Mouse (Mus musculus) gastrocnemius, postnatal 25 days (tissue): Measurements from ENCODE around the gene Stard7. TPM values are rescaled to one million over a fixed set of nuclear protein-coding genes. Genes with fewer than 3 reads are reported as not detected.

Experiments used
- total RNA-seq, 2 experiments: library from RNA; stranded (reverse); gene quantifications; 1 replicate in 1 of 2; 2 replicates in 1 of 2; pipeline ENCODE4 v1.2.3; 2021

The Stard7 gene
- total RNA-seq, 2 experiments from 2014 or later: 95.4 to 105 TPM

Other genes starting within 250 kb of the Stard7 start
- gene Blvra, start 199.6 kb upstream of the Stard7 start, total RNA-seq: 10 to 100 TPM; 10.3 to 14.3 TPM
- gene Ncaph, start 136.3 kb upstream of the Stard7 start, total RNA-seq: 1 to 10 TPM; 1.7 to 2.4 TPM
- 1 to 10 TPM; 4.1 to 5.2 TPM for gene Itpripl1, start 126.8 kb upstream of the Stard7 start, total RNA-seq
- under 1 TPM; 0.23 to 0.54 TPM for gene 1810024B03Rik, start 61.9 kb upstream of the Stard7 start, total RNA-seq
- gene Snrnp200, start 61.8 kb upstream of the Stard7 start, total RNA-seq: 10 to 100 TPM; 32.8 to 34.1 TPM
- 10 to 100 TPM; 40.8 to 42.9 TPM for gene Ciao1, start 22.4 kb upstream of the Stard7 start, total RNA-seq
- gene Tmem127, start 22.3 kb upstream of the Stard7 start, total RNA-seq: 10 to 100 TPM; 22.2 to 23.6 TPM
- 1 to 10 TPM in 1 of 2 experiments, under 1 TPM in 1; 0.91 to 1.1 TPM for gene Dusp2, start 65.9 kb downstream of the Stard7 start, total RNA-seq
- not detected for gene Astl, start 68.4 kb downstream of the Stard7 start, total RNA-seq
- gene Adra2b, start 93.0 kb downstream of the Stard7 start, total RNA-seq: under 1 TPM; 0.64 to 0.67 TPM
- not detected for gene Gpat2, start 155.0 kb downstream of the Stard7 start, total RNA-seq
- 10 to 100 TPM; 21.5 to 21.9 TPM for gene Fahd2a, start 174.3 kb downstream of the Stard7 start, total RNA-seq